Mouse (Mus musculus) G1E (cell line): ENCODE data around the gene Tln2. TPM values are rescaled to one million over a fixed set of nuclear protein-coding genes. Genes with fewer than 3 reads are reported as not detected.

Experiments used
- ATAC-seq: 2 replicates; pipeline ENCODE4 v1.8.0; 2016; ENCODE audit warnings: mild to moderate bottlenecking; ENCODE audit not compliant: insufficient number of reproducible peaks, poor library complexity, low FRiP score, severe bottlenecking; ENCODE audit errors: extremely low read depth
- DNase-seq: peaks from one replicate; pipeline ENCODE4 v3.0.0; 2012; ENCODE audit warnings: low spot score
- H3K27me3 ChIP-seq: 2 replicates; pipeline ENCODE4 v1.6.1; 2012; ENCODE audit warnings: mild to moderate bottlenecking, low read length, inconsistent platforms; ENCODE audit not compliant: insufficient read depth
- H3K36me3 ChIP-seq: replicated peaks from 2 replicates; pipeline ENCODE3; 2012; ENCODE audit warnings: mild to moderate bottlenecking, inconsistent platforms
- H3K4me1 ChIP-seq: 2 replicates; pipeline ENCODE4 v1.6.1; 2012; ENCODE audit warnings: low read depth, low read length, inconsistent platforms, mixed read lengths; ENCODE audit not compliant: insufficient read depth
- H3K4me3 ChIP-seq: 2 replicates; pipeline ENCODE4 v1.5.1; 2012; ENCODE audit warnings: low read depth, mild to moderate bottlenecking, inconsistent platforms, low read length, moderate library complexity, mixed read lengths
- H3K9me3 ChIP-seq: replicated peaks from 2 replicates; pipeline ENCODE4 v1.6.1; 2012; ENCODE audit warnings: inconsistent platforms
- CTCF ChIP-seq: IDR thresholded peaks from 2 replicates; pipeline ENCODE4 v1.5.1; 2012; ENCODE audit warnings: low read depth, low read length, inconsistent platforms, mixed read lengths
- GATA1 ChIP-seq: IDR thresholded peaks from 2 replicates; pipeline ENCODE4 v1.6.1; 2012; ENCODE audit warnings: borderline replicate concordance, low read length, inconsistent platforms, mixed read lengths
- GATA2 ChIP-seq: IDR thresholded peaks from 2 replicates; pipeline ENCODE4 v1.6.1; 2012; ENCODE audit warnings: low read depth, low read length, inconsistent platforms, borderline replicate concordance
- POLR2AphosphoS5 ChIP-seq: IDR thresholded peaks from 2 replicates; pipeline ENCODE4 v1.6.1; 2012; ENCODE audit warnings: low read depth, low read length, inconsistent platforms; ENCODE audit not compliant: insufficient replicate concordance
- TAL1 ChIP-seq: conservative IDR thresholded peaks from 2 replicates; pipeline ENCODE4 v1.6.1; 2012; ENCODE audit warnings: low read depth, low read length, inconsistent platforms, mixed read lengths
- polyA plus RNA-seq: library from polyadenylated mRNA; stranded (reverse); fragments of >175 nt; gene quantifications from 2 replicates; pipeline ENCODE4 v1.2.3, GENCODE M21; 2012
- total RNA-seq, 2 experiments: library from RNA; stranded (forward) in 1 of 2; stranded (reverse) in 1 of 2; fragments of 200-1000 nt in 1 of 2; fragments of >200 nt in 1 of 2; fragmentation: Nextera tagmentation in 1 of 2; gene quantifications; 2 replicates each; pipeline ENCODE4 v1.2.3; 2014 to 2017

Gene Tln2
- total and polyA plus RNA-seq, 3 experiments: 1.6 to 8.1 (median 2.1) TPM

- Histone ChIP-seq H3K27me3 (no peaks in the 10 kb centered on the region; the same call in 1 of the 2 replicates), H3K4me1 (no peaks in the 10 kb centered on the region), H3K9me3 (no peaks in the 10 kb centered on the region; the same call in 1 of the 2 replicates), H3K4me3 (no peak overlapping the region), H3K36me3 (no peaks in the 10 kb centered on the region)
- TF ChIP-seq CTCF: peak; percentile 39; the same call in 1 of the 2 replicates
- TF ChIP-seq POLR2AphosphoS5: no peak
- no peak for ATAC-seq
- DNase-seq: no peak
These were observed 314.2 kb downstream of the Tln2 start for GRCm38 (mm10) chr9:67245265-67245664.

- Histone ChIP-seq H3K4me3 (no peak overlapping the region), H3K4me1 (no peaks in the 10 kb centered on the region), H3K9me3 (no peaks in the 10 kb centered on the region; the same call in 1 of the 2 replicates), H3K36me3 (no peaks in the 10 kb centered on the region), H3K27me3 (no peaks in the 10 kb centered on the region; the same call in 1 of the 2 replicates)
- no peak for DNase-seq
- TF ChIP-seq GATA2 (no peak), GATA1 (no peak), POLR2AphosphoS5 (no peak), TAL1 (no peak), CTCF (no peak)
- no peak for ATAC-seq
These were observed 317.8 kb downstream of the Tln2 start for GRCm38 (mm10) chr9:67241683-67242082.

- Histone ChIP-seq H3K36me3 (no peaks in the 10 kb centered on the region), H3K9me3 (no peaks in the 10 kb centered on the region; the same call in 1 of the 2 replicates), H3K4me1 (no peaks in the 10 kb centered on the region), H3K27me3 (no peaks in the 10 kb centered on the region; the same call in 1 of the 2 replicates), H3K4me3 (no peak overlapping the region)
- TF ChIP-seq GATA2 (no peak), TAL1 (no peak), GATA1 (no peak), POLR2AphosphoS5 (no peak), CTCF (no peak)
- no peak for DNase-seq
- ATAC-seq: no peak
These were observed 319.0 kb downstream of the Tln2 start for GRCm38 (mm10) chr9:67240456-67240855.

- Histone ChIP-seq H3K9me3 (no peaks in the 10 kb centered on the region), H3K27me3 (no peaks in the 10 kb centered on the region), H3K36me3 (no peaks in the 10 kb centered on the region), H3K4me1 (no peaks in the 10 kb centered on the region), H3K4me3 (no peak overlapping the region)
- ATAC-seq (no peak), DNase-seq (no peak)
- no peak for TF ChIP-seq GATA1
- TF ChIP-seq POLR2AphosphoS5: no peak
- no peak for TF ChIP-seq GATA2
- TF ChIP-seq CTCF: no peak
- no peak for TF ChIP-seq TAL1
These were observed 322.5 kb downstream of the Tln2 start for GRCm38 (mm10) chr9:67236987-67237386.

- Histone ChIP-seq H3K4me1 (no peaks in the 10 kb centered on the region), H3K4me3 (no peak overlapping the region), H3K9me3 (no peaks in the 10 kb centered on the region; the same call in 1 of the 2 replicates), H3K36me3 (no peaks in the 10 kb centered on the region), H3K27me3 (no peaks in the 10 kb centered on the region)
- DNase-seq (no peak), ATAC-seq (no peak)
- TF ChIP-seq GATA1 (no peak), TAL1 (no peak), POLR2AphosphoS5 (no peak), GATA2 (no peak), CTCF (no peak)
These were observed 323.9 kb downstream of the Tln2 start for GRCm38 (mm10) chr9:67235441-67236217.

GRCm38 (mm10) chr9:67229033-67229432, 330.5 kb downstream of the Tln2 start:
- ATAC-seq (no peak), DNase-seq (no peak)
- TF ChIP-seq POLR2AphosphoS5 (no peak), CTCF (no peak), GATA1 (no peak), GATA2 (no peak), TAL1 (no peak)

More at GRCm38 (mm10) chr9:67229033-67229432, 330.5 kb downstream of the Tln2 start:
- Histone ChIP-seq H3K27me3 (no peaks in the 10 kb centered on the region; the same call in 1 of the 2 replicates), H3K4me3 (no peak overlapping the region), H3K4me1 (no peaks in the 10 kb centered on the region), H3K36me3 (peaks cover 3% of the 10 kb centered on the region), H3K9me3 (no peaks in the 10 kb centered on the region; the same call in 1 of the 2 replicates)
